Mouse (Mus musculus): Measurements from ENCODE around the gene Cacul1.

DNA sequence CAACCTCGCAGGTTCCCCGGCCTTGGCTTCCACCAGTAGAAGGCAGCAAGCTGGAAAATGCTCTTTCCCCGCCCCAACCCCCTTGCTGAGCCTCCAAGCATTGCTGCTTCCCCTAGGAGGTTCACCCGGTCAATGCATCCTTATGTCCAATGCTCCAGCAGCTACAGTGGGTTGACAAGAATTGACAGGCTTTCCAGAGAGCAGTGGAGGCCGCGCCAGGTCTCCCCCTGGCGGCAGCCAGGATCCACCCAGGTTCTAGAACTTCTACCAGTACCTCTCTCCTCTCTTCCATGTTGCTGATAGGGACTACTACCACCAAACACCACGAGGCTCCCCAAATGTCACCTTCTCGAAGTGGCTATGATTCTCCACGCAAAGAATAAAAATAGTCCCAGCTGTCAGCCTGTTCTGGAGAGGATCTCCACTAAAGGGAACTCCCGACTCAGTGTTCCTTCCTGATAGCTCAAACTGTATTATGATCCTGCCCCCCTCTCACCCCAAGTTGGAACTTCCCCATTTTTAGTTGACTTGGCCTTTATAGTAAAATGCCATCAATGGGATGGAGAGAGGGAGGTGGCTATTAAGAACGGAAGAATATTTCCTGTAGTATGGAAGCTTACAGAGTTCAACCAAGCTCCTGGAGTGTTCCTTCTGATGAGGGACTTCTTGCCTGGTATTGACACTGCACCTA is 30.8 kb upstream of the Cacul1 start:
- TF ChIP-seq POLR2A (IDR thresholded peaks at IDR 0.05; ENCODE audit: insufficient read depth, low read depth, low read length) (no peak), CTCF (IDR thresholded peaks at IDR 0.05; ENCODE audit: insufficient read depth, low read depth, low read length) (no peak)

Measured in olfactory bulb, adult 2 months (tissue).